Mouse (Mus musculus) forebrain, embryonic 15.5 days (tissue): ENCODE measurements around the gene Bmx. TPM values are rescaled to one million over a fixed set of nuclear protein-coding genes. Genes with fewer than 3 reads are reported as not detected.

Experiments
- ATAC-seq: fragments of 200-750 bp; cut with Nextera tagmentation; replicated peaks from 2 replicates; pipeline ENCODE4 v1.8.0; 2017; ENCODE audit warnings: mild to moderate bottlenecking, moderate TSS enrichment, moderate library complexity
- H3K27ac ChIP-seq: fragments of 300-500 bp; sonication (generic); replicated peaks from 2 replicates; pipeline ENCODE4 v1.5.1; 2015; ENCODE audit warnings: mild to moderate bottlenecking, inconsistent platforms
- H3K27me3 ChIP-seq: fragments of 300-500 bp; sonication (generic); 2 replicates; pipeline ENCODE4 v1.6.1; 2015; ENCODE audit warnings: inconsistent platforms
- H3K36me3 ChIP-seq: fragments of 300-500 bp; sonication (generic); 2 replicates; pipeline ENCODE4 v1.6.1; 2015; ENCODE audit warnings: mild to moderate bottlenecking, inconsistent platforms
- H3K4me1 ChIP-seq: fragments of 300-500 bp; sonication (generic); 2 replicates; pipeline ENCODE4 v1.6.1; 2015; ENCODE audit warnings: inconsistent platforms
- H3K4me2 ChIP-seq: fragments of 300-500 bp; sonication (generic); replicated peaks from 2 replicates; pipeline ENCODE4 v1.6.1; 2015; ENCODE audit warnings: mild to moderate bottlenecking, inconsistent platforms
- H3K4me3 ChIP-seq: fragments of 300-500 bp; sonication (generic); 2 replicates; pipeline ENCODE4 v1.5.1; 2015; ENCODE audit warnings: mild to moderate bottlenecking, inconsistent platforms
- H3K9ac ChIP-seq: fragments of 300-500 bp; sonication (generic); replicated peaks from 2 replicates; pipeline ENCODE4 v1.6.1; 2015; ENCODE audit warnings: mild to moderate bottlenecking, inconsistent platforms
- H3K9me3 ChIP-seq: fragments of 300-500 bp; sonication (generic); 2 replicates; pipeline ENCODE4 v1.6.1; 2016; ENCODE audit warnings: inconsistent platforms
- WGBS: fragments of 180-500 bp; shearing (Covaris S2); methylation state at CpG from one replicate; pipeline ENCODE4 v1.1.7; 2015; ENCODE audit warnings: mixed read lengths; 5-methylcytosine and 5-hydroxymethylcytosine counted together
- polyA plus RNA-seq: library from polyadenylated mRNA; unstranded; fragments of >200 nt; fragmentation: Nextera tagmentation; extraction: Ambion mirVana; gene quantifications from 2 replicates; pipeline ENCODE4 v1.2.1, GENCODE M21; 2015

Gene Bmx
- 0.08 and 0.14 TPM in 2 replicates for polyA plus RNA-seq

- no peak for ATAC-seq
- H3K4me2 ChIP-seq, result no peak within 1 kb of the TSS
- 81% methylated on average over 8 of the region's 8 CpGs for WGBS
- no peak within 1 kb of the TSS for H3K9ac ChIP-seq
- no peak within 1 kb of the TSS for H3K4me3 ChIP-seq
- H3K27ac ChIP-seq, result no peak within 1 kb of the TSS
- H3K36me3 ChIP-seq, result no peaks in the 10 kb centered on the region
- H3K4me1 ChIP-seq, result no peaks in the 10 kb centered on the region
- H3K9me3 ChIP-seq, result no peaks in the 10 kb centered on the region
- H3K27me3 ChIP-seq, result no peaks in the 10 kb centered on the region
Observed at GRCm38 (mm10) chrX:164258057-164258456, at the start of gene Bmx. Gene Bmx, minus strand, starts transcription at chrX:164258193.

GRCm38 (mm10) chrX:164306250-164306649, 48.3 kb upstream of the Bmx start:
- no peak overlapping the region for H3K4me2 ChIP-seq
- no peaks in the 10 kb centered on the region for H3K36me3 ChIP-seq
- H3K4me3 ChIP-seq, result no peak overlapping the region
- H3K9me3 ChIP-seq, result no peaks in the 10 kb centered on the region
- H3K9ac ChIP-seq, result no peak overlapping the region
- H3K27me3 ChIP-seq, result no peaks in the 10 kb centered on the region
- no peak for ATAC-seq
- 65% methylated on average over 2 of the region's 2 CpGs for WGBS
- H3K4me1 ChIP-seq, result no peaks in the 10 kb centered on the region
- H3K27ac ChIP-seq, result no peak overlapping the region

- Histone ChIP-seq H3K27ac (no peak overlapping the region), H3K27me3 (no peaks in the 10 kb centered on the region), H3K4me1 (no peaks in the 10 kb centered on the region), H3K9ac (no peak overlapping the region), H3K4me2 (no peak overlapping the region), H3K36me3 (no peaks in the 10 kb centered on the region), H3K4me3 (no peak overlapping the region), H3K9me3 (no peaks in the 10 kb centered on the region)
- 61% methylated on average over 5 of the region's 5 CpGs for WGBS
- no peak for ATAC-seq
Observed at GRCm38 (mm10) chrX:164291147-164291546, 33.2 kb upstream of the Bmx start.

GRCm38 (mm10) chrX:164287077-164287476, 29.1 kb upstream of the Bmx start:
- H3K27ac ChIP-seq, result no peak overlapping the region
- no peaks in the 10 kb centered on the region for H3K4me1 ChIP-seq
- H3K9ac ChIP-seq, result no peak overlapping the region
- no peak for ATAC-seq
- 58% methylated on average over 3 of the region's 3 CpGs for WGBS
- H3K4me3 ChIP-seq, result no peak overlapping the region
- H3K27me3 ChIP-seq, result no peaks in the 10 kb centered on the region
- H3K9me3 ChIP-seq, result no peaks in the 10 kb centered on the region
- H3K4me2 ChIP-seq, result no peak overlapping the region
- no peaks in the 10 kb centered on the region for H3K36me3 ChIP-seq

GRCm38 (mm10) chrX:164283808-164284207, 25.8 kb upstream of the Bmx start:
- no peak overlapping the region for H3K9ac ChIP-seq
- H3K4me2 ChIP-seq, result no peak overlapping the region
- H3K4me3 ChIP-seq, result no peak overlapping the region
- no peaks in the 10 kb centered on the region for H3K9me3 ChIP-seq
- no peak overlapping the region for H3K27ac ChIP-seq
- H3K36me3 ChIP-seq, result no peaks in the 10 kb centered on the region
- H3K4me1 ChIP-seq, result no peaks in the 10 kb centered on the region
- no peak for ATAC-seq
- 80% methylated on average over 4 of the region's 4 CpGs for WGBS
- no peaks in the 10 kb centered on the region for H3K27me3 ChIP-seq

- Histone ChIP-seq H3K4me2 (no peak overlapping the region), H3K4me3 (no peak overlapping the region), H3K9me3 (no peaks in the 10 kb centered on the region), H3K4me1 (no peaks in the 10 kb centered on the region), H3K27me3 (no peaks in the 10 kb centered on the region), H3K9ac (no peak overlapping the region), H3K36me3 (no peaks in the 10 kb centered on the region), H3K27ac (no peak overlapping the region)
- ATAC-seq, result no peak
- WGBS, result 78% methylated on average over 7 of the region's 7 CpGs
Observed at GRCm38 (mm10) chrX:164280918-164281647, 23.1 kb upstream of the Bmx start.

- no peaks in the 10 kb centered on the region for H3K27me3 ChIP-seq
- no peak overlapping the region for H3K4me2 ChIP-seq
- no peaks in the 10 kb centered on the region for H3K9me3 ChIP-seq
- no peaks in the 10 kb centered on the region for H3K36me3 ChIP-seq
- no peaks in the 10 kb centered on the region for H3K4me1 ChIP-seq
- WGBS, result 38% methylated on average over 3 of the region's 3 CpGs
- H3K27ac ChIP-seq, result no peak overlapping the region
- ATAC-seq, result no peak
- H3K4me3 ChIP-seq, result no peak overlapping the region
- no peak overlapping the region for H3K9ac ChIP-seq
Observed at GRCm38 (mm10) chrX:164275536-164275935, 17.5 kb upstream of the Bmx start.

GRCm38 (mm10) chrX:164270603-164271002, 12.6 kb upstream of the Bmx start:
- no peak for ATAC-seq
- Histone ChIP-seq H3K36me3 (no peaks in the 10 kb centered on the region), H3K4me3 (no peak overlapping the region), H3K9ac (no peak overlapping the region), H3K27ac (no peak overlapping the region), H3K9me3 (no peaks in the 10 kb centered on the region), H3K4me2 (no peak overlapping the region), H3K4me1 (no peaks in the 10 kb centered on the region), H3K27me3 (no peaks in the 10 kb centered on the region)
- 92% methylated on average over 3 of the region's 3 CpGs for WGBS

GRCm38 (mm10) chrX:164269285-164269761, 11.3 kb upstream of the Bmx start, which contains the start of gene Pir:
Gene Pir, plus strand, starts transcription at chrX:164269371.
- Histone ChIP-seq H3K9me3 (no peaks in the 10 kb centered on the region), H3K4me3 (peak within 1 kb of the TSS; percentile 39), H3K27me3 (no peaks in the 10 kb centered on the region), H3K9ac (peak within 1 kb of the TSS; percentile 44), H3K27ac (no peak within 1 kb of the TSS), H3K4me1 (no peaks in the 10 kb centered on the region), H3K36me3 (no peaks in the 10 kb centered on the region), H3K4me2 (peak within 1 kb of the TSS; percentile 48)
- 20% methylated on average over 20 of the region's 20 CpGs for WGBS
- peak; percentile 92 for ATAC-seq

- Histone ChIP-seq H3K4me1 (no peaks in the 10 kb centered on the region), H3K27me3 (no peaks in the 10 kb centered on the region), H3K4me3 (no peak overlapping the region), H3K36me3 (no peaks in the 10 kb centered on the region), H3K9ac (no peak overlapping the region), H3K4me2 (no peak overlapping the region), H3K27ac (no peak overlapping the region), H3K9me3 (no peaks in the 10 kb centered on the region)
- WGBS, result 33% methylated on average over 1 of the region's 1 CpGs
- ATAC-seq, result no peak
Observed at GRCm38 (mm10) chrX:164264861-164265260, 6.9 kb upstream of the Bmx start.

GRCm38 (mm10) chrX:164262286-164262685, 4.3 kb upstream of the Bmx start:
- H3K4me3 ChIP-seq, result no peak overlapping the region

GRCm38 (mm10) chrX:164258662-164259061, 669 bp upstream of the Bmx start:
- no peak for ATAC-seq

More at GRCm38 (mm10) chrX:164262286-164262685, 4.3 kb upstream of the Bmx start:
- 57% methylated on average over 2 of the region's 2 CpGs for WGBS
- H3K27me3 ChIP-seq, result no peaks in the 10 kb centered on the region
- no peak for ATAC-seq
- no peaks in the 10 kb centered on the region for H3K9me3 ChIP-seq
- no peak overlapping the region for H3K4me2 ChIP-seq
- H3K4me1 ChIP-seq, result no peaks in the 10 kb centered on the region
- no peak overlapping the region for H3K27ac ChIP-seq
- H3K9ac ChIP-seq, result no peak overlapping the region
- no peaks in the 10 kb centered on the region for H3K36me3 ChIP-seq

GRCm38 (mm10) chrX:164256527-164256926, 1.5 kb downstream of the Bmx start:
- Histone ChIP-seq H3K27me3 (no peaks in the 10 kb centered on the region), H3K4me3 (no peak overlapping the region), H3K27ac (no peak overlapping the region), H3K36me3 (no peaks in the 10 kb centered on the region), H3K9ac (no peak overlapping the region), H3K4me2 (no peak overlapping the region), H3K9me3 (no peaks in the 10 kb centered on the region), H3K4me1 (no peaks in the 10 kb centered on the region)
- 83% methylated on average over 3 of the region's 3 CpGs for WGBS
- no peak for ATAC-seq

More at GRCm38 (mm10) chrX:164258662-164259061, 669 bp upstream of the Bmx start:
- Histone ChIP-seq H3K4me3 (no peak overlapping the region), H3K9ac (no peak overlapping the region), H3K27ac (no peak overlapping the region), H3K36me3 (no peaks in the 10 kb centered on the region), H3K4me2 (no peak overlapping the region), H3K4me1 (no peaks in the 10 kb centered on the region), H3K27me3 (no peaks in the 10 kb centered on the region), H3K9me3 (no peaks in the 10 kb centered on the region)
- 88% methylated on average over 5 of the region's 5 CpGs for WGBS
